Mouse (Mus musculus) hindbrain, embryonic 13.5 days (tissue): ENCODE measurements around the gene Azin2. TPM values are rescaled to one million over a fixed set of nuclear protein-coding genes. Genes with fewer than 3 reads are reported as not detected.

Experiments
- ATAC-seq: fragments of 200-750 bp; cut with Nextera tagmentation; 2 replicates; pipeline ENCODE4 v1.8.0; 2017; ENCODE audit warnings: moderate TSS enrichment; ENCODE audit not compliant: low FRiP score
- H3K27ac ChIP-seq: fragments of 300-500 bp; sonication (generic); 2 replicates; pipeline ENCODE4 v1.5.1; 2015; ENCODE audit warnings: inconsistent platforms, mild to moderate bottlenecking, moderate library complexity
- H3K27me3 ChIP-seq: fragments of 300-500 bp; sonication (generic); 2 replicates; pipeline ENCODE4 v1.6.1; 2015; ENCODE audit warnings: mild to moderate bottlenecking, inconsistent platforms
- H3K36me3 ChIP-seq: fragments of 300-500 bp; sonication (generic); 2 replicates; pipeline ENCODE4 v1.6.1; 2015; ENCODE audit warnings: mild to moderate bottlenecking, inconsistent platforms
- H3K4me1 ChIP-seq: fragments of 300-500 bp; sonication (generic); replicated peaks from 2 replicates; pipeline ENCODE4 v1.6.1; 2015; ENCODE audit warnings: inconsistent platforms
- H3K4me2 ChIP-seq: fragments of 300-500 bp; sonication (generic); 2 replicates; pipeline ENCODE4 v1.6.1; 2015; ENCODE audit warnings: inconsistent platforms, mild to moderate bottlenecking, moderate library complexity
- H3K4me3 ChIP-seq: fragments of 300-500 bp; sonication (generic); 2 replicates; pipeline ENCODE4 v1.5.1; 2015; ENCODE audit warnings: mild to moderate bottlenecking, inconsistent platforms
- H3K9ac ChIP-seq: fragments of 300-500 bp; sonication (generic); 2 replicates; pipeline ENCODE4 v1.6.1; 2015; ENCODE audit warnings: mild to moderate bottlenecking, inconsistent platforms
- H3K9me3 ChIP-seq: fragments of 300-500 bp; sonication (generic); 2 replicates; pipeline ENCODE4 v1.6.1; 2016; ENCODE audit warnings: inconsistent platforms
- WGBS: fragments of 180-500 bp; shearing (Covaris S2); methylation state at CpG from one replicate; pipeline ENCODE4 v1.1.7; 2015; 5-methylcytosine and 5-hydroxymethylcytosine counted together
- polyA plus RNA-seq: library from polyadenylated mRNA; unstranded; fragments of >200 nt; fragmentation: Nextera tagmentation; extraction: Ambion mirVana; gene quantifications from 2 replicates; pipeline ENCODE4 v1.2.1, GENCODE M21; 2015

Gene Azin2
- polyA plus RNA-seq, 1 experiment from 2014 or later = 18.4 TPM

- ATAC-seq = no peak
- H3K9ac ChIP-seq = no peak overlapping the region
- 0 out of 2 replicates have a peak, but pooled peaks cover 2% of the 10 kb centered on the region for H3K27me3 ChIP-seq
- no peak overlapping the region for H3K27ac ChIP-seq
- WGBS = 44% methylated on average over 14 of the region's 14 CpGs
- no peak overlapping the region for H3K4me3 ChIP-seq
- H3K4me1 ChIP-seq = peaks cover 18% of the 10 kb centered on the region
- H3K36me3 ChIP-seq = no peaks in the 10 kb centered on the region
- no peaks in the 10 kb centered on the region for H3K9me3 ChIP-seq
- H3K4me2 ChIP-seq = no peak overlapping the region
These were observed 8.9 kb upstream of the Azin2 start for GRCm38 (mm10) chr4:128971065-128971694.

- H3K4me3 ChIP-seq = no peak overlapping the region
- H3K36me3 ChIP-seq = no peaks in the 10 kb centered on the region
- WGBS = 79% methylated on average over 8 of the region's 8 CpGs
- H3K9ac ChIP-seq = no peak overlapping the region
- no peak for ATAC-seq
- no peak overlapping the region for H3K27ac ChIP-seq
- H3K9me3 ChIP-seq = no peaks in the 10 kb centered on the region
- H3K27me3 ChIP-seq = 0 out of 2 replicates have a peak, but pooled peaks cover 2% of the 10 kb centered on the region
- H3K4me2 ChIP-seq = no peak overlapping the region
- peaks cover 18% of the 10 kb centered on the region for H3K4me1 ChIP-seq
These were observed 8.2 kb upstream of the Azin2 start for GRCm38 (mm10) chr4:128970417-128970807.

GRCm38 (mm10) chr4:128969607-128970416 is 7.6 kb upstream of the Azin2 start:
- Histone ChIP-seq H3K36me3 (no peaks in the 10 kb centered on the region), H3K4me3 (no peak overlapping the region), H3K27ac (no peak overlapping the region), H3K27me3 (peaks cover 6% of the 10 kb centered on the region; the same call in 1 of the 2 replicates), H3K4me2 (no peak overlapping the region), H3K9me3 (no peaks in the 10 kb centered on the region), H3K9ac (no peak overlapping the region), H3K4me1 (peaks cover 18% of the 10 kb centered on the region)
- ATAC-seq = no peak
- 79% methylated on average over 18 of the region's 18 CpGs for WGBS

- Histone ChIP-seq H3K9me3 (no peaks in the 10 kb centered on the region), H3K27ac (no peak overlapping the region; the same call in 1 of the 2 replicates), H3K27me3 (peaks cover 12% of the 10 kb centered on the region), H3K4me1 (peaks cover 18% of the 10 kb centered on the region), H3K4me2 (no peak overlapping the region), H3K36me3 (no peaks in the 10 kb centered on the region), H3K9ac (no peak overlapping the region), H3K4me3 (no peak overlapping the region)
- 80% methylated on average over 5 of the region's 5 CpGs for WGBS
- ATAC-seq = no peak
These were observed 6.8 kb upstream of the Azin2 start for GRCm38 (mm10) chr4:128969081-128969480.

GRCm38 (mm10) chr4:128966751-128967150 is 4.5 kb upstream of the Azin2 start:
- H3K9ac ChIP-seq = peak overlapping the region; percentile 19; the same call in 1 of the 2 replicates
- H3K4me2 ChIP-seq = peak overlapping the region; percentile 23; the same call in 1 of the 2 replicates
- WGBS = 18% methylated on average over 7 of the region's 7 CpGs
- H3K4me3 ChIP-seq = no peak overlapping the region
- H3K4me1 ChIP-seq = peaks cover 27% of the 10 kb centered on the region
- H3K27me3 ChIP-seq = peaks cover 16% of the 10 kb centered on the region
- H3K9me3 ChIP-seq = no peaks in the 10 kb centered on the region
- H3K27ac ChIP-seq = peak overlapping the region; percentile 74
- ATAC-seq = no peak
- no peaks in the 10 kb centered on the region for H3K36me3 ChIP-seq

- peak overlapping the region; percentile 74 for H3K4me3 ChIP-seq
- WGBS = 3% methylated on average over 9 of the region's 9 CpGs
- peak overlapping the region; percentile 66 for H3K27ac ChIP-seq
These were observed 666 bp upstream of the Azin2 start for GRCm38 (mm10) chr4:128962926-128963290.

GRCm38 (mm10) chr4:128961301-128962028 is 777 bp downstream of the Azin2 start:
- Histone ChIP-seq H3K36me3 (no peaks in the 10 kb centered on the region), H3K27me3 (peaks cover 26% of the 10 kb centered on the region), H3K9me3 (no peaks in the 10 kb centered on the region), H3K9ac (peak overlapping the region; percentile 89), H3K4me2 (peak overlapping the region; percentile 93), H3K4me3 (peak overlapping the region; percentile 74), H3K4me1 (peaks cover 54% of the 10 kb centered on the region), H3K27ac (no peak overlapping the region)
- ATAC-seq = no peak
- WGBS = 5% methylated on average over 16 of the region's 16 CpGs

More at GRCm38 (mm10) chr4:128962926-128963290, 666 bp upstream of the Azin2 start:
- Histone ChIP-seq H3K9me3 (no peaks in the 10 kb centered on the region), H3K4me2 (peak overlapping the region; percentile 93), H3K9ac (peak overlapping the region; percentile 89), H3K4me1 (peaks cover 59% of the 10 kb centered on the region), H3K27me3 (peaks cover 26% of the 10 kb centered on the region), H3K36me3 (no peaks in the 10 kb centered on the region)
- no peak; the same call in 1 of the 2 replicates for ATAC-seq

GRCm38 (mm10) chr4:128959676-128960075 is 2.6 kb downstream of the Azin2 start:
- no peak overlapping the region for H3K9ac ChIP-seq
- H3K4me1 ChIP-seq = peaks cover 63% of the 10 kb centered on the region
- H3K27me3 ChIP-seq = peaks cover 24% of the 10 kb centered on the region
- no peak overlapping the region for H3K27ac ChIP-seq
- no peak overlapping the region for H3K4me3 ChIP-seq
- ATAC-seq = no peak
- WGBS = 86% methylated on average over 17 of the region's 17 CpGs
- H3K4me2 ChIP-seq = no peak overlapping the region
- H3K36me3 ChIP-seq = no peaks in the 10 kb centered on the region
- no peaks in the 10 kb centered on the region for H3K9me3 ChIP-seq

GRCm38 (mm10) chr4:128958849-128959248 is 3.4 kb downstream of the Azin2 start:
- H3K4me2 ChIP-seq = no peak overlapping the region
- no peaks in the 10 kb centered on the region for H3K9me3 ChIP-seq
- no peak for ATAC-seq
- WGBS = 63% methylated on average over 8 of the region's 8 CpGs
- H3K27me3 ChIP-seq = peaks cover 18% of the 10 kb centered on the region; the same call in 1 of the 2 replicates
- H3K4me1 ChIP-seq = peaks cover 64% of the 10 kb centered on the region
- no peak overlapping the region for H3K4me3 ChIP-seq
- no peaks in the 10 kb centered on the region for H3K36me3 ChIP-seq
- H3K9ac ChIP-seq = no peak overlapping the region
- no peak overlapping the region for H3K27ac ChIP-seq

- Histone ChIP-seq H3K27me3 (peaks cover 16% of the 10 kb centered on the region; the same call in 1 of the 2 replicates), H3K27ac (peak overlapping the region; percentile 55; the same call in 1 of the 2 replicates), H3K9me3 (no peaks in the 10 kb centered on the region), H3K4me2 (no peak overlapping the region), H3K4me1 (peaks cover 66% of the 10 kb centered on the region), H3K9ac (no peak overlapping the region), H3K4me3 (no peak overlapping the region), H3K36me3 (no peaks in the 10 kb centered on the region)
- ATAC-seq = no peak
- 83% methylated on average over 11 of the region's 11 CpGs for WGBS
These were observed 4.1 kb downstream of the Azin2 start for GRCm38 (mm10) chr4:128958156-128958555.

GRCm38 (mm10) chr4:128957155-128957911 is 4.9 kb downstream of the Azin2 start:
- Histone ChIP-seq H3K9me3 (no peaks in the 10 kb centered on the region), H3K4me1 (peaks cover 61% of the 10 kb centered on the region), H3K27ac (peak overlapping the region; percentile 55; the same call in 1 of the 2 replicates), H3K27me3 (peaks cover 16% of the 10 kb centered on the region; the same call in 1 of the 2 replicates), H3K36me3 (no peaks in the 10 kb centered on the region), H3K9ac (no peak overlapping the region), H3K4me3 (no peak overlapping the region), H3K4me2 (no peak overlapping the region)
- 43% methylated on average over 11 of the region's 11 CpGs for WGBS
- ATAC-seq = no peak; the same call in 1 of the 2 replicates
